Mouse (Mus musculus) lung, postnatal 0 days (tissue): ENCODE results near the gene Faap100. TPM values are rescaled to one million over a fixed set of nuclear protein-coding genes. Genes with fewer than 3 reads are reported as not detected.
A peak's percentile ranks its signal among the peaks of the same experiment; 100 is the strongest.

ENCODE experiments used
- ATAC-seq: fragments of 200-750 bp; cut with Nextera tagmentation; 2 replicates; pipeline ENCODE4 v1.8.0; 2017; ENCODE audit warnings: moderate library complexity
- DNase-seq: peaks from one replicate; pipeline ENCODE4 v3.0.0-alpha.2; 2016; ENCODE audit warnings: low spot score
- H3K27ac ChIP-seq: fragments of 300-500 bp; sonication (generic); 2 replicates; pipeline ENCODE4 v1.5.1; 2014; ENCODE audit warnings: antibody characterized with exemption, mild to moderate bottlenecking, low read length, mixed read lengths
- H3K27me3 ChIP-seq: fragments of 300-500 bp; sonication (generic); replicated peaks from 2 replicates; pipeline ENCODE4 v1.6.1; 2014; ENCODE audit warnings: low read length, mixed read lengths; ENCODE audit not compliant: insufficient read depth
- H3K36me3 ChIP-seq: fragments of 300-500 bp; sonication (generic); 2 replicates; pipeline ENCODE4 v1.6.1; 2014; ENCODE audit warnings: low read length, mixed read lengths; ENCODE audit not compliant: insufficient read depth
- H3K4me1 ChIP-seq: fragments of 300-500 bp; sonication (generic); 2 replicates; pipeline ENCODE4 v1.6.1; 2014; ENCODE audit warnings: antibody characterized with exemption, low read depth, low read length, mixed read lengths; ENCODE audit not compliant: insufficient read depth
- H3K4me2 ChIP-seq: fragments of 300-500 bp; sonication (generic); replicated peaks from 2 replicates; pipeline ENCODE4 v1.6.1; 2014; ENCODE audit warnings: low read depth, mild to moderate bottlenecking, low read length, moderate library complexity, mixed read lengths
- H3K4me3 ChIP-seq: fragments of 300-500 bp; sonication (generic); 2 replicates; pipeline ENCODE4 v1.5.1; 2014; ENCODE audit warnings: low read depth, low read length
- H3K9ac ChIP-seq: fragments of 300-500 bp; sonication (generic); replicated peaks from 2 replicates; pipeline ENCODE4 v1.6.1; 2014; ENCODE audit warnings: low read depth, mild to moderate bottlenecking
- H3K9me3 ChIP-seq: fragments of 300-500 bp; sonication (generic); 2 replicates; pipeline ENCODE4 v1.6.1; 2016; ENCODE audit warnings: low read length, mixed read lengths
- CTCF ChIP-seq: IDR thresholded peaks from 2 replicates; pipeline ENCODE4 v1.5.1; 2016; ENCODE audit warnings: antibody characterized with exemption, mild to moderate bottlenecking
- EP300 ChIP-seq: IDR thresholded peaks from 2 replicates; pipeline ENCODE4 v1.6.1; 2016; ENCODE audit warnings: antibody characterized with exemption, mild to moderate bottlenecking, control low read depth
- WGBS: fragments of 180-500 bp; shearing (Covaris S2); extraction: QIAGEN DNeasy Blood & Tissue Kit; methylation state at CpG from one replicate; pipeline ENCODE4 v1.1.7; 2014; 5-methylcytosine and 5-hydroxymethylcytosine counted together
- polyA plus RNA-seq: library from polyadenylated mRNA; unstranded; fragments of >200 nt; fragmentation: Nextera tagmentation; extraction: Ambion mirVana; gene quantifications from 2 replicates; pipeline ENCODE4 v1.2.1, GENCODE M21; 2015

The Faap100 gene
- polyA plus RNA-seq, 1 experiment from 2014 or later: 18.1 TPM

- Histone ChIP-seq H3K4me1 (peaks cover 5% of the 10 kb centered on the region; the same call in 1 of the 2 replicates), H3K4me3 (peak overlapping the region; percentile 63), H3K9me3 (no peaks in the 10 kb centered on the region), H3K27me3 (no peaks in the 10 kb centered on the region), H3K36me3 (0 out of 2 replicates have a peak, but pooled peaks cover 14% of the 10 kb centered on the region), H3K9ac (peak overlapping the region; percentile 56), H3K27ac (peak overlapping the region; percentile 60), H3K4me2 (peak overlapping the region; percentile 96)
- TF ChIP-seq EP300 (no peak), CTCF (no peak)
- DNase-seq (peak; percentile 79), ATAC-seq (peak; percentile 66)
- 3% methylated on average over 29 of the region's 40 CpGs for WGBS
Observed at GRCm38 (mm10) chr11:120378031-120378610, 443 bp downstream of the Faap100 start.

GRCm38 (mm10) chr11:120377337-120377736 is 1.2 kb downstream of the Faap100 start:
- Histone ChIP-seq H3K27me3 (no peaks in the 10 kb centered on the region), H3K9me3 (no peaks in the 10 kb centered on the region), H3K27ac (no peak overlapping the region), H3K4me2 (peak overlapping the region; percentile 96), H3K36me3 (0 out of 2 replicates have a peak, but pooled peaks cover 7% of the 10 kb centered on the region), H3K4me1 (peaks cover 5% of the 10 kb centered on the region; the same call in 1 of the 2 replicates), H3K4me3 (no peak overlapping the region), H3K9ac (no peak overlapping the region)
- WGBS: 58% methylated on average over 10 of the region's 10 CpGs
- TF ChIP-seq EP300: no peak
- TF ChIP-seq CTCF: no peak
- no peak for ATAC-seq
- no peak for DNase-seq

- WGBS: 81% methylated on average over 17 of the region's 17 CpGs
- ATAC-seq: no peak
- Histone ChIP-seq H3K27ac (no peak overlapping the region), H3K4me1 (peaks cover 5% of the 10 kb centered on the region; the same call in 1 of the 2 replicates), H3K9ac (no peak overlapping the region), H3K4me3 (no peak overlapping the region), H3K4me2 (no peak overlapping the region), H3K9me3 (no peaks in the 10 kb centered on the region), H3K36me3 (0 out of 2 replicates have a peak, but pooled peaks cover 5% of the 10 kb centered on the region), H3K27me3 (no peaks in the 10 kb centered on the region)
- no peak for DNase-seq
- TF ChIP-seq EP300: no peak
- TF ChIP-seq CTCF: no peak
Observed at GRCm38 (mm10) chr11:120376302-120377160, 2.0 kb downstream of the Faap100 start.

- Histone ChIP-seq H3K4me1 (peaks cover 5% of the 10 kb centered on the region; the same call in 1 of the 2 replicates), H3K27me3 (no peaks in the 10 kb centered on the region), H3K27ac (no peak overlapping the region), H3K4me2 (no peak overlapping the region), H3K4me3 (no peak overlapping the region), H3K36me3 (0 out of 2 replicates have a peak, but pooled peaks cover 5% of the 10 kb centered on the region), H3K9ac (no peak overlapping the region), H3K9me3 (no peaks in the 10 kb centered on the region)
- WGBS: 90% methylated on average over 10 of the region's 10 CpGs
- ATAC-seq: no peak
- DNase-seq: no peak
- TF ChIP-seq EP300 (no peak), CTCF (no peak)
Observed at GRCm38 (mm10) chr11:120375324-120375723, 3.2 kb downstream of the Faap100 start.

- 83% methylated on average over 19 of the region's 23 CpGs for WGBS
- ATAC-seq (no peak), DNase-seq (no peak)
- Histone ChIP-seq H3K27ac (no peak overlapping the region), H3K9ac (no peak overlapping the region), H3K36me3 (0 out of 2 replicates have a peak, but pooled peaks cover 5% of the 10 kb centered on the region), H3K4me1 (peaks cover 5% of the 10 kb centered on the region; the same call in 1 of the 2 replicates), H3K27me3 (no peaks in the 10 kb centered on the region), H3K4me3 (no peak overlapping the region), H3K9me3 (no peaks in the 10 kb centered on the region), H3K4me2 (no peak overlapping the region)
- TF ChIP-seq EP300 (no peak), CTCF (no peak)
Observed at GRCm38 (mm10) chr11:120373820-120374586, 4.6 kb downstream of the Faap100 start.
